Mouse (Mus musculus) small intestine, adult 2 months (tissue): ENCODE results near the gene Chrna1. TPM values are rescaled to one million over a fixed set of nuclear protein-coding genes. Genes with fewer than 3 reads are reported as not detected.

ENCODE experiments used
- H3K27ac ChIP-seq: fragments of 200-500 bp; 2 replicates; pipeline ENCODE4 v1.5.1; 2012; ENCODE audit warnings: low read depth, low read length, control low read depth, inconsistent platforms; ENCODE audit not compliant: insufficient read depth
- H3K27me3 ChIP-seq: fragments of 200-500 bp; 2 replicates; pipeline ENCODE4 v1.6.1; 2012; ENCODE audit warnings: mild to moderate bottlenecking, moderate library complexity, low read length, inconsistent platforms; ENCODE audit not compliant: control insufficient read depth, insufficient read depth
- H3K36me3 ChIP-seq: fragments of 200-500 bp; 2 replicates; pipeline ENCODE4 v1.6.1; 2012; ENCODE audit warnings: mild to moderate bottlenecking, low read length, control low read depth, inconsistent platforms; ENCODE audit not compliant: control insufficient read depth, insufficient read depth
- H3K4me1 ChIP-seq: fragments of 200-500 bp; 2 replicates; pipeline ENCODE4 v1.6.1; 2012; ENCODE audit warnings: low read length, inconsistent platforms, mixed read lengths; ENCODE audit not compliant: control insufficient read depth, insufficient read depth, insufficient read length
- H3K4me3 ChIP-seq: fragments of 200-500 bp; 2 replicates; pipeline ENCODE4 v1.5.1; 2012; ENCODE audit warnings: low read depth, mild to moderate bottlenecking, control low read depth, inconsistent platforms, low read length, moderate library complexity
- CTCF ChIP-seq: fragments of 200-500 bp; IDR thresholded peaks from 2 replicates; pipeline ENCODE4 v1.5.1; 2012; ENCODE audit warnings: low read depth, mild to moderate bottlenecking, control low read depth, inconsistent platforms, low read length, moderate library complexity, mixed read lengths; ENCODE audit not compliant: insufficient replicate concordance, insufficient read length; ENCODE audit errors: extremely low read depth
- POLR2A ChIP-seq: fragments of 200-500 bp; IDR thresholded peaks from 2 replicates; pipeline ENCODE4 v1.6.1; 2012; ENCODE audit warnings: low read depth, mild to moderate bottlenecking, control low read depth, inconsistent platforms, low read length, moderate library complexity
- WGBS: fragments of 180-500 bp; shearing (Covaris S2); methylation state at CpG from one replicate; pipeline ENCODE4 v1.1.7; 2018; 5-methylcytosine and 5-hydroxymethylcytosine counted together
- polyA plus RNA-seq: library from polyadenylated mRNA; depleted of rRNA; stranded (reverse); fragments of >200 nt; gene quantifications from 2 replicates; pipeline ENCODE4 v1.2.3, GENCODE M21; 2012; rRNA removed

The Chrna1 gene
- polyA plus RNA-seq = not detected in 2 replicates

DNA sequence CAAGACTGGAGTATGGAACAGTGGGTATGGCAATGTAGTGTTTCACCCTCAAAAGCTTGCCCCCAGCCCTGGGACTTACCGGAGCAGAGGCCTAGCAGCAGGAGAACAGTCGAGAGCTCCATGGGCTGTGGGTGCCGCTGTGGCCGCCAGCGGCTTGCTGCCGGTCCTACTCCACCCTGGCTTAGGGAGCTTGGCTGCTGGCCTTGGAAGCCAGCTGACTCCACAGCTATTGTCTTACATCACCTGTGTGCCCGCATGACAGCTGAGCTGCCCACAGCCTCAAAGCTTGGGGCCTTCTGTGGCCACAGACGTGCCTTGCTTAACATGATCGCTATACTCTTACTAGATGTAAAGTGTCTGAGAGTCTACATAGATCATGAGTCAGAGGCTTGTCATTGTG, at the start of gene Chrna1:
TSS of gene Chrna1 (minus strand) at position 173 of the 400 bp plus-strand sequence.
- H3K27ac ChIP-seq = no peak within 1 kb of the TSS
- TF ChIP-seq POLR2A = no peak
- TF ChIP-seq CTCF = no peak

DNA sequence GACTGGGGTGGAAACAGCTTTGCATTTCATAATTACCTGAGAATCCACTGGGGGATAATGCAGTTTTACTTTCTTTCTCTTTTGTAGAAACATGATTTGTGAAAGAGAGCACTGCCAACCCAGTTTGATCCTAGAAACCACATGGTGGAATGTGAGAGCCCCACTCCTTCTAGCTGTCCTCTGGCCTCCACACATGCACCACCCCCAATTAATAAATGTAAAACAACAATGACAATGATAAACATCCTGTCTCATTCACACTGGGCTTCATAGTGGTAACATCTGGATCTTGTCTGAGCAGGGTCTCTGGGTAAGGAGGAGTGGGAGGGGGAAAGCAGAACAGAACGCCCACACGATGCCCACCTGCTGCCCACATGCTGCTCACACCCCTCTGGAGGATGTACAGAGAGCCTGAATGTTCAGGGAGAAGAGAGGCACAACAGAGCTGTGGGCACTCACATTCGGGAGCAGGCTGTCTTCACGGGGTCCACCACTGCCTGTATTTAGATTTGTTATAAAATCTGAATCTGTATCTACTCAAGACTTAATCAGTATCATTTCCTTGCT, 38.4 kb upstream of the Chrna1 start:
- 80% methylated on average over 4 of the region's 4 CpGs for WGBS
- H3K27ac ChIP-seq = no peak overlapping the region
- H3K36me3 ChIP-seq = no peaks in the 10 kb centered on the region
- no peaks in the 10 kb centered on the region for H3K27me3 ChIP-seq
- peaks cover 11% of the 10 kb centered on the region; the same call in 1 of the 2 replicates for H3K4me1 ChIP-seq
- TF ChIP-seq CTCF = no peak
- TF ChIP-seq POLR2A = no peak
- no peak overlapping the region for H3K4me3 ChIP-seq

More for the DNA sequence above, at the start of gene Chrna1:
- Histone ChIP-seq H3K4me1 (no peaks in the 10 kb centered on the region), H3K36me3 (no peaks in the 10 kb centered on the region), H3K27me3 (no peaks in the 10 kb centered on the region), H3K4me3 (no peak within 1 kb of the TSS)
- 89% methylated on average over 9 of the region's 9 CpGs for WGBS

DNA sequence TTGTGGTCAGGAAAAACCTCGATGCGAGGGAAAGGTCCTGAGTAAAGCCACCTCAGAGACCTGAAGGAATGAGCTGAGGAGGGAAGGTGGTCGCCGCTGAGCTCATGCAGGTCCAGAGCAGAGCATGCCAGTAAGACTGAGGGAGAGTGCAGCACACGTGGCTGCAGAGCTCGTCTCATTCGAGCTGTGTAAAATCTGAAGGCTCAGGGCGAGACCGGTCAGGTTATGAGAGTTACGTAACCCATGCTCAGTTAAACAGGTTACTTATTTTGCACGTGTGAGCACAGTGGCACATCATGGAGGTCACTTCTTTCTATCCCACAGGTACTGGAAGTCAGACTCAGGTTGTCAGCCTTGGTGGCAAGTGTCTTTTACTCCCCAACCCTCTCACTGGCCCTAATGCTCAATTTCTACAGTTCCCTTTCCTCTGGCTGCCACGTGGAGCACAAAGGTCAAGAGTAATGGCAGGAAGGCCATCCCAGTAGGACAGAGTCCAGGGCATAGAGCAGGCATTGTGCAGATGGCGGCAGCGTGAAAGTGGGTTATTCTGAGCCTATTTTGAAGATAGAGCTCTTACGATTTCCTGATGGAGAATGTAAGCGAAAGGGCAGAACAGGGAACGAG, 36.4 kb upstream of the Chrna1 start:
- Histone ChIP-seq H3K36me3 (no peaks in the 10 kb centered on the region), H3K27ac (no peak overlapping the region), H3K27me3 (no peaks in the 10 kb centered on the region), H3K4me3 (no peak overlapping the region), H3K4me1 (peaks cover 11% of the 10 kb centered on the region; the same call in 1 of the 2 replicates)
- WGBS = 59% methylated on average over 17 of the region's 17 CpGs
- no peak for TF ChIP-seq CTCF
- no peak for TF ChIP-seq POLR2A

DNA sequence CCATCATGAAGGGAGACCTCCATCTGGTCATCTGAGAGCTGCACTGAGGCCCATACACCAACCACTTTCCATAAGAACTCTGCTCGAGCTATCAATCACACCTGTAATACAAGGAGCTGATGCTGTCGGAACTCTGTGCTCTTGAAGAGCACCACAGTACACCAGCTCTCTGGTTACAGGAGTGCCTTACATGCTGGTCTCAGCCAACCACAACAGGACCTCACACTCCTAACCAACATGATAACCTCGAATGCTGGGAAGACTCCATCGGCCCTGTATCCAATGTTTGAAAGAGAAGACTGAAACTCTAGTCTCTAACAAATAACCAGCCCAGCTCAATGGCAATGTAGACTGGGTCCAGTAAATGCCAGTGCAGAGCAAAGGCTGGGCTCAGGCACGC, 35.3 kb upstream of the Chrna1 start:
- Histone ChIP-seq H3K4me1 (peaks cover 11% of the 10 kb centered on the region; the same call in 1 of the 2 replicates), H3K27ac (no peak overlapping the region), H3K36me3 (no peaks in the 10 kb centered on the region), H3K27me3 (no peaks in the 10 kb centered on the region), H3K4me3 (no peak overlapping the region)
- WGBS = 93% methylated on average over 5 of the region's 5 CpGs
- TF ChIP-seq CTCF (no peak), POLR2A (no peak)

DNA sequence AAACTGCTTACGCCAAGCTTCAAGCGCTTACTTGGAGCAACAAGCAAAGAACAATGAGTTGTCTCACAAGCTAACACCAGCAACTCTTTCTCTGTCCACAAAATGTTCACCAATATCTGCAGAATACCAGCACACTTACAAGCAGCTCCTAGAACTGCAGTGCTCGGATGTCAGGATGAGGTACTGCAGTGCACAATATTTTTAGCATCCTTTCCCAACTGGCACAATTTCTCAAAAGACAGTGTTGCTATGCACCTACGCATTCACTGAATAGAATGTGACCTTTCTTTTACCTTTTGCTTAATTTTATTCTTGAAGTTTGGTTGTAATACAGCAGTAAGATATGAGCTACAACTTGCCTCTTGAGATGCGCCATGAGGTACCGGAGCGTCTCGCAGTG, 34.2 kb upstream of the Chrna1 start:
- H3K4me3 ChIP-seq = no peak overlapping the region
- TF ChIP-seq CTCF = no peak
- no peak for TF ChIP-seq POLR2A
- no peaks in the 10 kb centered on the region for H3K27me3 ChIP-seq
- H3K36me3 ChIP-seq = no peaks in the 10 kb centered on the region
- no peak overlapping the region for H3K27ac ChIP-seq
- WGBS = 95% methylated on average over 8 of the region's 8 CpGs
- H3K4me1 ChIP-seq = peaks cover 11% of the 10 kb centered on the region; the same call in 1 of the 2 replicates

DNA sequence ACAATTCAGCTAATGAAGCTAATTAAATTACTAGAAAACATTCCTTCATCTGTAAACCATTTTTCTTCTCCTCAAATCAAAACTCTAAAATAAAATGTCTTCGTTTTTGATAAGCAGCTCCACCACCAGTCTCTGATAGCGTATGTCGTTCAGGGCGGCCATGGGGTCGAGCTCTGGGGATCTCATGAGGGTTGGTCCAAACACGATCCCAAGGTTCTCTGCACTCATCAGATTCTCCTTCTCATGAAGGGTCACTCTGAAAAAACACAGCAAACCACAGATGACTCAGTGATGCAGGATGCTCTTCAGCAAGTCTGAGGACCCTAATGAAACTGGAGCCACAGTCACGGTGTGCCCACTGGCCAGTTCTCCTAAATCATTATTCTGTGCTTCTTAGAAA, 32.8 kb upstream of the Chrna1 start:
- H3K36me3 ChIP-seq = no peaks in the 10 kb centered on the region
- TF ChIP-seq POLR2A = no peak
- TF ChIP-seq CTCF = no peak
- 90% methylated on average over 7 of the region's 7 CpGs for WGBS
- H3K4me1 ChIP-seq = peaks cover 11% of the 10 kb centered on the region; the same call in 1 of the 2 replicates
- H3K27ac ChIP-seq = no peak overlapping the region
- no peaks in the 10 kb centered on the region for H3K27me3 ChIP-seq
- H3K4me3 ChIP-seq = no peak overlapping the region

DNA sequence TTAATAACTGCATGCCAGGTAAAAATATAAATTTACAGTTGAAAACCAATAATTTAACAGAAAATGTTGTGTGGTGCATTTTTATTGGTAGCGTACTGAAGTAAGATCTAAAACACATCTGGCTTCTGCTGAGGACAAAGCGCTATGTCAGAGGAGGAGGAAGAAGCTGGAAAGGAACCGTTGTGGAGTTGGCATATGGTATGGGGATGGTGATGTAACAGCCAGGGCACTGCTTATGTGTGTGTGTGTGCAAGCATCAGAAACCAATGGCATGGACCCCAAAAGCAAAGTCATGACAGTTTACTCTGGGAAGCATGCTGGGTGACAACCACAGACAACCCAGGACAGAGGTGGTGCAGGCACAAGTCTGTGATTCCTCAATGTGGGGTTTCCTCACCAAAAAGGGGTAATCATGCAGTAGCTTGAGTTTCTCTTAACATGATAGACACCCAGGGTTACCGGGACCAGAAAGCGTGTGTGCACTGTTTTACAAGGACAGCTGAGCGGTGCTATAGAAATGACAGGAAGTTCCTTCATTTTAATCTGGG, 32.3 kb upstream of the Chrna1 start:
- peaks cover 11% of the 10 kb centered on the region; the same call in 1 of the 2 replicates for H3K4me1 ChIP-seq
- H3K4me3 ChIP-seq = no peak overlapping the region
- 91% methylated on average over 6 of the region's 6 CpGs for WGBS
- TF ChIP-seq POLR2A (no peak), CTCF (no peak)
- H3K27ac ChIP-seq = no peak overlapping the region
- H3K27me3 ChIP-seq = no peaks in the 10 kb centered on the region
- no peaks in the 10 kb centered on the region for H3K36me3 ChIP-seq
